Mouse (Mus musculus) CD4-positive, CD25-positive, alpha-beta regulatory T cell, adult 2 months (primary cell): ENCODE results near the gene Poc1b.

Experiments
- DNase-seq: peaks from one replicate; pipeline ENCODE4 v3.0.0-alpha.2; 2012; ENCODE audit warnings: low read depth, low spot score

Gene Poc1b

DNA sequence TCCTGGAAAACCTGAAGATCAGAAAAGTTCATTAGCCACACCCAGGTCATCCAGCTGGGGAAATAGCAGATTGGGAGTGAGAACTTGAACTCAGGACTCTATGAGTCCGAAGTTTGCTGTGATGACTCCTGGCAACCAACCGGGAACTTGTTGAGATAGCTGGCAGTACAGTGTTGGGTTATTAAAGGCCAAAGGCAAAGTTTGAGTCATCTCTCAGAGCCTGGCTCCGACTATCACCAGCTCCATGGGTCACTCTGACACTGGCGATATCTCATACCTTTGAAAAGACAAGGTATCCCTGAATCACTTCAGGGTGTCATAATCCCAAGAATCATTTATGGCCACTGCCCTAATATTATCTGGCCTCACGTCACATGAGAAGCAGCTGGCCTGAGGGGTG is 119.9 kb downstream of the Poc1b start:
- DNase-seq: no peak

GRCm38 (mm10) chr10:99227968-99228864 is 121.4 kb downstream of the Poc1b start:
- peak; percentile 23 for DNase-seq

GRCm38 (mm10) chr10:99229031-99229684 is 122.3 kb downstream of the Poc1b start:
- DNase-seq: no peak

GRCm38 (mm10) chr10:99232518-99233227 is 125.8 kb downstream of the Poc1b start:
- DNase-seq: no peak

DNA sequence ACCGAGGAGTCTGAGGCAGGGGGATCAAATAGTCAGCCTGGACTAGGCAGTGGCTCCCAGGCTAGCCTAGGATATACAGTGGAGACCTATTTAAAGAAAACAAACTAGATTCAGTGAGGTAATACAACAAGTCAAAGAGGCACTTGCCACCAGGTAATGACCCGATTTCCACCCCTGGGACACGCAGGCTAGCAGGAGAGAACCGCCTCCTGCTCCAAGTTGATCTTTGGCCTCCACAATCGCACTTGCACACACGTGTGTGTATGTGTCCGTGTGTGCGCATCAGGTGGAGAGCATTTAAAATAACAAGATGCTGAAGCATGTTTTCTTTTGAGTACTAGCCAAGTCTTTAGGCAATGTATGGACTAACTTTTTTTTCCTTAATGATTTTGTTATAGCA is 127.5 kb downstream of the Poc1b start:
- no peak for DNase-seq

GRCm38 (mm10) chr10:99235081-99235480 is 128.2 kb downstream of the Poc1b start:
- no peak for DNase-seq

- DNase-seq: no peak
These were observed 130.5 kb downstream of the Poc1b start for GRCm38 (mm10) chr10:99237205-99237832.

DNA sequence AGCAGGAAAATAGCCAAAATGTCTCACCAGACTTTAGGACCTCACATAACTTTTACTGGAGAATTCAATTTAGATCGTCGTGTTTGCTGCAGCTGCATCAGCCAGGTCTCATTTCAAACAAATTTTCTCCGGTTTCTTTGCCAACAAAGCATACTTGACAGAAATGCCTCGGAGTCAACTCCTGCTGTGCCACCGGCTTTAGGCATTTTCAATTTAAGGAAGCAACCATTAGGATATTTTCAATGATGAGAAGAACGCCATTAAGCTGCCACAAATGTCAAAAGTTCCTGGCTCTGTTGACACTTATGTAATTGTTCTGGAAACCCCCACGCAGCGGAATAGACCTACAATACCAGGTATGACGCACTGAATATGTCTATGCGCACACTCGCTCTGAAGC is 131.7 kb downstream of the Poc1b start:
- DNase-seq: no peak

DNA sequence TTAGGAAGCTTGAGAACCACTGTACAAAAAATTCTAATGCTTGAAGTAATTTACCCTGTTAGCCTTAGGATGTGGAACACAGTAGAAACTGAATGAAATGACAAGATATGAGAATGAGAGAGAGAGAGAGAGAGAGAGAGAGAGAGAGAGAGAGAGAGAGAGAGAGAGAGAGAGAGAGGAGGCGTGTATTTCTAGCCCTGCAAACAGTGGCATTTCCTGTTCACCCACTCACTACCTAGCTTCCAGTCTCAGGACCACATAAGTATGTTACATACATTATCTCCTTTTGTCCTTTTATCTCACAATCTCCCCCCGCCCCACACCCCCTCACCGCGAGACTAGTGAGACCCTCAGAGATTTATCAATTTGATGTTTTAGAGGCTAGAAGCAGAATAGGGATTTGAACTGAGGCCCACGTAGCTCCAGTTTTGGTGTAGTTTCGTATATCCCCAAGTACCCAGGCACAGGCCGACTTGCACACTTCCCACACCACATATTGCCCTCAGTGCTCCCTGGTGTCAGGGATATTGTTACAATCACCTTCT is 134.5 kb downstream of the Poc1b start:
- DNase-seq: peak; percentile 59

GRCm38 (mm10) chr10:99241829-99242711 is 135.2 kb downstream of the Poc1b start:
- peak; percentile 77 for DNase-seq

GRCm38 (mm10) chr10:99242721-99243120 is 135.9 kb downstream of the Poc1b start:
- no peak for DNase-seq

DNA sequence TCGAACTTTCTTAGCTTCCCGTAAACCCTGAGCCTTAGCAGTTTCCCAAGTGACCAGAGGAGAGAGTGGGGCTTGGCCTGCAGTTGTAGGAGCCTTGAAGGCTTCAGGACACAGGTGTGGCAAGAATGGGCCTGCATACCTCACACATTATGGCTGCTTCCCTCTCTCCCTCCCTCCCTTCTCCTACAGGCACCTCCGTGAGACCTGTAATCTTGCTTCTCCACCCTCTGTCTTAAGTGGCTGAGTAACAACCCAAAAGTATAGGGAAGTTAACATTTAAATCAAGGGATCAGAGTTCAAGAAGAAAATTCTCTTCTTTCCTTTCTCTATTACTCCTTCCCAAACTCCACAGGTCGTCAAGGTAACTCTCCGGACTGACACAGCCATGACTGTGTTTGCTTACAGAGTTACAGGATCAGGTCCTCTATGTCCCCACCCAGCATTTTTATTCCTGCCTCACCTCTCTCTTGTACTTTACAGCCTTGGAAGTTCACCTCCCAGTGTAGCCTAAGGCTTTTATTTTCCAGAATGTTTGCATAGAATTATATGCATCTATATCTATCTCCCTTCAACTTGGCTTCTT is 137.2 kb downstream of the Poc1b start:
- no peak for DNase-seq

DNA sequence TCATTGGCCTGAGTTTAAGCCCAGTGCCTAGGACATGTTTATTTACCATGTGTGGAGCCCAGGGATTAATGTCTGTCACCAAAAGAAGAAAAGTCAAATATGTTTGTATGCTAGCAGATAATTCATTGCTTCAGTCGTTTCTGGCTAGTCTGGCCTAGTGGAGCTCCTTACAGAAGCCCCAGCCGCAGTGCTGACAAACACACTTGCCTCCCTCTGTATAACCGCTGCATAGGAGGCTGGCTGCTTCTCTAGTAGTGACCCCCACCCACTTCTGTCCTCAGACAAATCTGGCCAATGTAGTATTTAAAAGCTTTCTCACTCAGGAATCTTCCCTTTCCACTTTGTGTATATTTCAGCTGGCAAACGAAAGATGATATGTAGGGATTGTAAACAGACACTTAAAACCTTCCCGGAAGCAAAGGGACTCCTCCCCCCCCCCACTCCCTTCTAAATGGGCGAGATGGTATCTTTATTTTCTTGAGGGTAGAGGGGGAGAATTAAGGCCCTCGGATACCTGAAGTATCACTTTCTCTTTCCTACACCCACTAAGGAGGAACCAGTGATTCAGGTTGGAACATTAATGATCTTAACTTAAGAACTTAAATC is 137.9 kb downstream of the Poc1b start:
- peak; percentile 44 for DNase-seq

DNA sequence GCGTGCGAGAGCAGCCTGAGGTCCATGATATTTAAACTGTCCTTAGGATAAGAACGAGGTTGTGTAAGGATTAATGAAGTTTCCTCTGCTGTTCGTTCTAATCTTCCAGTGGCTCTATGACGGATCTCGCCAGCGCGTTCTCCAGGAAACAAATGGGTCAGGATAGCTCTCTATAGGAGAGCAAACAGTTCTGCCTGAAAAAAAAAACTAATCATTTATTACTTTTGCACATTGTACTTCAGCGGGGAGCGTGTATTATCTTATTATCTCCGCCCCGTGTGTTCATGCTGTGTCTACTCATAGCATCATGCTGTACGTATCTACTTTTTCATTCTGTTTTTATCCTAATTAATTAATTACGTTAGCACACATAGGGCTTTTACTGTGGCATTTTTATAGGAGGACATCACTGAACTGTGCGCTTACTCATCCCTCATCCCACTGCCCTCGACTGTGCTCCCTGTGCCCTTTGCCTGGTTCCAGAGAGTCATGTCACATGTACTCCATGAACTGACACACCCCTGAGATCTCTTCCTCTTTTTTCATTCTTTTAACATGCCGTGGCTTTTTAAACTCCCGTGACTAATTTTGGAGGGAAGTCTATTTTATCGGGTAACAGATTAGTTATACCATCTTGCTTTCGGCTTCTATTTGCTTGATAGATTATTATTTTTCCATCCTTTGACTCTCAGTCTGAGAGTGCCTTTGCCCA is 140.1 kb downstream of the Poc1b start:
- DNase-seq: no peak
